Mouse (Mus musculus): ENCODE results near the gene Ubr4. TPM values are rescaled to one million over a fixed set of nuclear protein-coding genes. Genes with fewer than 3 reads are reported as not detected.
"Not testable (repeated sequence)": the region's sequence is repeated elsewhere in the genome, so short reads cannot be mapped to it uniquely, and the experiment has no call there.

Ubr4 gene
- total RNA-seq, 1 experiment, result 199 TPM

- TF ChIP-seq MAFK (IDR thresholded peaks at IDR 0.05; ENCODE audit: insufficient read depth, low read depth, low read length), result no peak
- no peak for TF ChIP-seq CHD2 (IDR thresholded peaks at IDR 0.05; ENCODE audit: low read depth, low read length)
- no peak for TF ChIP-seq HCFC1 (IDR thresholded peaks at IDR 0.05; ENCODE audit: borderline replicate concordance, insufficient read depth, low read length)
- no peak for TF ChIP-seq ZNF384 (IDR thresholded peaks at IDR 0.05; ENCODE audit: low read depth, low read length)
- TF ChIP-seq ZC3H11A (IDR thresholded peaks at IDR 0.05; ENCODE audit: borderline replicate concordance, low read depth, low read length), result no peak
- Histone ChIP-seq H3K9me3 (ENCODE audit: control insufficient read depth, insufficient read depth, low read depth, low read length) (no peaks in the 10 kb centered on the region), H3K9ac (ENCODE audit: insufficient read depth, low read depth, low read length, poor library complexity, severe bottlenecking) (no peak overlapping the region), H3K27ac (ENCODE audit: insufficient read depth, low read depth, low read length, poor library complexity, severe bottlenecking) (peak overlapping the region; percentile 88; the same call in 1 of the 2 replicates), H3K4me3 (ENCODE audit: insufficient read depth in 1 of 2, low read depth in 1 of 2, low read length in 2 of 2, poor library complexity in 1 of 2, severe bottlenecking in 1 of 2) (peak overlapping the region; percentile 67 to 97), H3K4me1 (ENCODE audit: control insufficient read depth in 2 of 2, insufficient read depth in 2 of 2, low read length in 2 of 2, poor library complexity in 1 of 2) (peaks cover 2 to 6% of the 10 kb centered on the region in 2 experiments), H3K36me3 (ENCODE audit: control insufficient read depth, insufficient read depth, low read length, poor library complexity, severe bottlenecking) (peaks cover 9% of the 10 kb centered on the region)
- in situ Hi-C loops (cut with MboI; ENCODE audit: low sequenced_read_pairs in 2 of 2, unreplicated experiment in 2 of 2), result no loop called here
- DNase-seq (ENCODE audit: low read depth, low spot score), result no peak
Observed at GRCm38 (mm10) chr4:139381452-139381845, 29.0 kb downstream of the Ubr4 start.

- H3K36me3 ChIP-seq (ENCODE audit: control insufficient read depth, insufficient read depth, low read length, poor library complexity, severe bottlenecking), result peaks cover 3% of the 10 kb centered on the region; the same call in 1 of the 2 replicates
- no peak overlapping the region for H3K27ac ChIP-seq (ENCODE audit: insufficient read depth, low read depth, low read length, poor library complexity, severe bottlenecking)
- DNase-seq (ENCODE audit: low read depth, low spot score), result no peak
- peak overlapping the region in 1 of 2 experiments; percentile 15; a peak in 1 of 4 replicates for H3K4me3 ChIP-seq (ENCODE audit: insufficient read depth in 1 of 2, low read depth in 1 of 2, low read length in 2 of 2, poor library complexity in 1 of 2, severe bottlenecking in 1 of 2)
- H3K4me1 ChIP-seq (ENCODE audit: control insufficient read depth in 2 of 2, insufficient read depth in 2 of 2, low read length in 2 of 2, poor library complexity in 1 of 2), result peaks cover 6 to 10% of the 10 kb centered on the region in 2 experiments
- no peaks in the 10 kb centered on the region for H3K9me3 ChIP-seq (ENCODE audit: control insufficient read depth, insufficient read depth, low read depth, low read length)
- TF ChIP-seq HCFC1 (IDR thresholded peaks at IDR 0.05; ENCODE audit: borderline replicate concordance, insufficient read depth, low read length) (no peak), CHD2 (IDR thresholded peaks at IDR 0.05; ENCODE audit: low read depth, low read length) (no peak), ZNF384 (IDR thresholded peaks at IDR 0.05; ENCODE audit: low read depth, low read length) (no peak), ZC3H11A (IDR thresholded peaks at IDR 0.05; ENCODE audit: borderline replicate concordance, low read depth, low read length) (no peak), MAFK (IDR thresholded peaks at IDR 0.05; ENCODE audit: insufficient read depth, low read depth, low read length) (no peak)
- peak overlapping the region; percentile 22; the same call in 1 of the 2 replicates for H3K9ac ChIP-seq (ENCODE audit: insufficient read depth, low read depth, low read length, poor library complexity, severe bottlenecking)
- in situ Hi-C loops (cut with MboI; ENCODE audit: low sequenced_read_pairs in 2 of 2, unreplicated experiment in 2 of 2), result no loop called here
Observed at GRCm38 (mm10) chr4:139382231-139382630, 29.8 kb downstream of the Ubr4 start.

GRCm38 (mm10) chr4:139385841-139386240 lies 33.4 kb downstream of the Ubr4 start:
- in situ Hi-C loops (cut with MboI; ENCODE audit: low sequenced_read_pairs in 2 of 2, unreplicated experiment in 2 of 2); H3K27ac ChIP-seq (ENCODE audit: insufficient read depth, low read depth, low read length, poor library complexity, severe bottlenecking); H3K9me3 ChIP-seq (ENCODE audit: control insufficient read depth, insufficient read depth, low read depth, low read length); H3K4me3 ChIP-seq (ENCODE audit: insufficient read depth in 1 of 2, low read depth in 1 of 2, low read length in 2 of 2, poor library complexity in 1 of 2, severe bottlenecking in 1 of 2); DNase-seq (ENCODE audit: low read depth, low spot score); H3K9ac ChIP-seq (ENCODE audit: insufficient read depth, low read depth, low read length, poor library complexity, severe bottlenecking): not testable (repeated sequence)
- Histone ChIP-seq H3K36me3 (ENCODE audit: control insufficient read depth, insufficient read depth, low read length, poor library complexity, severe bottlenecking) (peaks cover 14% of the 10 kb centered on the region; the same call in 1 of the 2 replicates), H3K4me1 (ENCODE audit: control insufficient read depth in 2 of 2, insufficient read depth in 2 of 2, low read length in 2 of 2, poor library complexity in 1 of 2) (peaks cover 12% of the 10 kb centered on the region in 2 experiments)
- peak; percentile 42; the same call in 1 of the 2 replicates for TF ChIP-seq ZNF384 (IDR thresholded peaks at IDR 0.05; ENCODE audit: low read depth, low read length)

GRCm38 (mm10) chr4:139386869-139387319 lies 34.5 kb downstream of the Ubr4 start:
- Histone ChIP-seq H3K9ac (ENCODE audit: insufficient read depth, low read depth, low read length, poor library complexity, severe bottlenecking) (no peak overlapping the region), H3K36me3 (ENCODE audit: control insufficient read depth, insufficient read depth, low read length, poor library complexity, severe bottlenecking) (peaks cover 21% of the 10 kb centered on the region), H3K4me3 (ENCODE audit: insufficient read depth in 1 of 2, low read depth in 1 of 2, low read length in 2 of 2, poor library complexity in 1 of 2, severe bottlenecking in 1 of 2) (no peak overlapping the region), H3K9me3 (ENCODE audit: control insufficient read depth, insufficient read depth, low read depth, low read length) (no peaks in the 10 kb centered on the region), H3K4me1 (ENCODE audit: control insufficient read depth in 2 of 2, insufficient read depth in 2 of 2, low read length in 2 of 2, poor library complexity in 1 of 2) (peaks cover 12% of the 10 kb centered on the region in 2 experiments), H3K27ac (ENCODE audit: insufficient read depth, low read depth, low read length, poor library complexity, severe bottlenecking) (peak overlapping the region; percentile 4; the same call in 1 of the 2 replicates)
- in situ Hi-C loops (cut with MboI; ENCODE audit: low sequenced_read_pairs in 2 of 2, unreplicated experiment in 2 of 2), result no loop called here
- TF ChIP-seq ZC3H11A (IDR thresholded peaks at IDR 0.05; ENCODE audit: borderline replicate concordance, low read depth, low read length), result no peak
- no peak for TF ChIP-seq CHD2 (IDR thresholded peaks at IDR 0.05; ENCODE audit: low read depth, low read length)
- TF ChIP-seq MAFK (IDR thresholded peaks at IDR 0.05; ENCODE audit: insufficient read depth, low read depth, low read length), result no peak
- TF ChIP-seq ZNF384 (IDR thresholded peaks at IDR 0.05; ENCODE audit: low read depth, low read length), result no peak
- no peak for TF ChIP-seq HCFC1 (IDR thresholded peaks at IDR 0.05; ENCODE audit: borderline replicate concordance, insufficient read depth, low read length)
- no peak for DNase-seq (ENCODE audit: low read depth, low spot score)

- no peak overlapping the region for H3K9ac ChIP-seq (ENCODE audit: insufficient read depth, low read depth, low read length, poor library complexity, severe bottlenecking)
- H3K9me3 ChIP-seq (ENCODE audit: control insufficient read depth, insufficient read depth, low read depth, low read length), result no peaks in the 10 kb centered on the region
- TF ChIP-seq HCFC1 (IDR thresholded peaks at IDR 0.05; ENCODE audit: borderline replicate concordance, insufficient read depth, low read length) (no peak), ZC3H11A (IDR thresholded peaks at IDR 0.05; ENCODE audit: borderline replicate concordance, low read depth, low read length) (no peak), ZNF384 (IDR thresholded peaks at IDR 0.05; ENCODE audit: low read depth, low read length) (no peak), MAFK (IDR thresholded peaks at IDR 0.05; ENCODE audit: insufficient read depth, low read depth, low read length) (no peak), CHD2 (IDR thresholded peaks at IDR 0.05; ENCODE audit: low read depth, low read length) (no peak)
- in situ Hi-C loops (cut with MboI; ENCODE audit: low sequenced_read_pairs in 2 of 2, unreplicated experiment in 2 of 2), result no loop called here
- no peak overlapping the region for H3K27ac ChIP-seq (ENCODE audit: insufficient read depth, low read depth, low read length, poor library complexity, severe bottlenecking)
- peaks cover 40% of the 10 kb centered on the region for H3K36me3 ChIP-seq (ENCODE audit: control insufficient read depth, insufficient read depth, low read length, poor library complexity, severe bottlenecking)
- H3K4me3 ChIP-seq (ENCODE audit: insufficient read depth in 1 of 2, low read depth in 1 of 2, low read length in 2 of 2, poor library complexity in 1 of 2, severe bottlenecking in 1 of 2), result no peak overlapping the region
- H3K4me1 ChIP-seq (ENCODE audit: control insufficient read depth in 2 of 2, insufficient read depth in 2 of 2, low read length in 2 of 2, poor library complexity in 1 of 2), result peaks cover 10 to 12% of the 10 kb centered on the region in 2 experiments
- no peak for DNase-seq (ENCODE audit: low read depth, low spot score)
Observed at GRCm38 (mm10) chr4:139389557-139389956, 37.1 kb downstream of the Ubr4 start.

Measured in ES-E14 (cell line).